Mouse (Mus musculus): ENCODE data around the gene Galnt3. TPM values are rescaled to one million over a fixed set of nuclear protein-coding genes. Genes with fewer than 3 reads are reported as not detected.

Galnt3 gene
- polyA plus RNA-seq, 1 experiment from 2014 or later = 3.5 TPM

DNA sequence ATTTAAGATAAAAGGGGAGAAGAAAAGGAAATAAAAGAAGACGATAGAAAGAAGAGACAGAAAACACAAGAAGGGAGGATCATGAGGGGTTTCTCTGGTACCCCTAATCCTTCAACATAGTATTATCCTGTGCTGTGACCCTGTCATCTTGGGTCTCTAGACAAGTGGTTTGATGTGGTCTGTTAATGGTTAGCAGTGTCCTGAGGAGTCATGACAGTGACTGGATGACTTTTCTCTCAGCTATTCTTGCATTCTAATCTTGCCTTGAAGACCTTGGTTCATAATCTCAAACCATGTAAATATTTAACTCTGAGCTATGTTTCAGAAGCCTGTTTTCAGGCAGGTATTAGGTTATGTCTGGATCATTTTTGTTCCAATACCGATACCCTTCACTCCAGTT, 17.9 kb upstream of the Galnt3 start:
- Histone ChIP-seq H3K27ac (no peak overlapping the region), H3K9ac (no peak overlapping the region), H3K4me2 (replicated peaks) (no peak overlapping the region), H3K27me3 (no peaks in the 10 kb centered on the region), H3K4me1 (no peaks in the 10 kb centered on the region), H3K9me3 (replicated peaks) (no peaks in the 10 kb centered on the region), H3K36me3 (no peaks in the 10 kb centered on the region), H3K4me3 (no peak overlapping the region)
- 90% methylated on average over 2 of the region's 2 CpGs for WGBS
- no peak for ATAC-seq (ENCODE audit: low FRiP score)

GRCm38 (mm10) chr2:66142268-66142667, 17.5 kb upstream of the Galnt3 start:
- no peak overlapping the region for H3K4me2 ChIP-seq (replicated peaks)
- no peaks in the 10 kb centered on the region for H3K4me1 ChIP-seq
- 92% methylated on average over 2 of the region's 2 CpGs for WGBS
- no peaks in the 10 kb centered on the region for H3K36me3 ChIP-seq
- H3K9ac ChIP-seq = no peak overlapping the region
- no peaks in the 10 kb centered on the region for H3K9me3 ChIP-seq (replicated peaks)
- H3K27ac ChIP-seq = no peak overlapping the region
- ATAC-seq (ENCODE audit: low FRiP score) = no peak
- no peaks in the 10 kb centered on the region for H3K27me3 ChIP-seq
- no peak overlapping the region for H3K4me3 ChIP-seq

- Histone ChIP-seq H3K27me3 (no peaks in the 10 kb centered on the region), H3K4me2 (replicated peaks) (no peak overlapping the region), H3K4me1 (no peaks in the 10 kb centered on the region), H3K4me3 (no peak overlapping the region), H3K9ac (no peak overlapping the region), H3K36me3 (no peaks in the 10 kb centered on the region), H3K27ac (no peak overlapping the region), H3K9me3 (replicated peaks) (no peaks in the 10 kb centered on the region)
- 80% methylated on average over 4 of the region's 4 CpGs for WGBS
- no peak for ATAC-seq (ENCODE audit: low FRiP score)
Observed at GRCm38 (mm10) chr2:66140246-66140645, 15.5 kb upstream of the Galnt3 start.

GRCm38 (mm10) chr2:66131862-66132544, 7.2 kb upstream of the Galnt3 start:
- Histone ChIP-seq H3K4me3 (no peak overlapping the region), H3K27ac (no peak overlapping the region), H3K4me1 (no peaks in the 10 kb centered on the region), H3K9me3 (replicated peaks) (no peaks in the 10 kb centered on the region), H3K36me3 (no peaks in the 10 kb centered on the region), H3K9ac (no peak overlapping the region), H3K4me2 (replicated peaks) (no peak overlapping the region), H3K27me3 (no peaks in the 10 kb centered on the region)
- ATAC-seq (ENCODE audit: low FRiP score) = no peak
- WGBS = 81% methylated on average over 8 of the region's 8 CpGs

- Histone ChIP-seq H3K9me3 (replicated peaks) (no peaks in the 10 kb centered on the region), H3K36me3 (no peaks in the 10 kb centered on the region), H3K9ac (no peak overlapping the region), H3K4me2 (replicated peaks) (no peak overlapping the region), H3K4me1 (peaks cover 7% of the 10 kb centered on the region), H3K4me3 (no peak overlapping the region), H3K27me3 (peaks cover 19% of the 10 kb centered on the region), H3K27ac (no peak overlapping the region)
- 90% methylated on average over 2 of the region's 2 CpGs for WGBS
- ATAC-seq (ENCODE audit: low FRiP score) = no peak
Observed at GRCm38 (mm10) chr2:66128941-66129340, 4.1 kb upstream of the Galnt3 start.

DNA sequence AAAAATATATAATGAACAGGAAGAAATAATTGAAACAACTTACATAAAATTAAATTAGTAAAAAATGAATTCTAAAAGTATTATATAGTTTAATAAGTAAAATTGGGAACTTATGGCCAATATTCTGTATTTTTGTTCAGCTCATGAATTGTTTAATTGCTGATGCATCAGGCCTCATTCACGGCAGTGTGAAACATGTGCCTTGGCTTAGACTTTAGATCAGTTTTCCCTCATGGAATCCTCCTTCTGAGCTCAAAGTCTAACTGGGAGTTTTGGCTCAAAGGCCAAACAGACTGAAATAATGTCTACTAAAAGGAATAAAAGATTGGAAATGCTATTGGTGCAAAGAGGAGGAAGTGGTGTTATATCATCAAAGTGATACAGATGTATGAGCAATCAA, 2.7 kb upstream of the Galnt3 start:
- Histone ChIP-seq H3K4me2 (replicated peaks) (no peak overlapping the region), H3K4me3 (no peak overlapping the region), H3K9ac (no peak overlapping the region), H3K27me3 (peaks cover 25% of the 10 kb centered on the region), H3K36me3 (no peaks in the 10 kb centered on the region), H3K9me3 (replicated peaks) (no peaks in the 10 kb centered on the region), H3K27ac (no peak overlapping the region), H3K4me1 (peaks cover 9% of the 10 kb centered on the region)
- no peak for ATAC-seq (ENCODE audit: low FRiP score)
- 80% methylated on average over 1 of the region's 1 CpGs for WGBS

- H3K27ac ChIP-seq = no peak overlapping the region
- no peak overlapping the region for H3K9ac ChIP-seq
- no peak overlapping the region for H3K4me2 ChIP-seq (replicated peaks)
- WGBS = 88% methylated on average over 4 of the region's 4 CpGs
- no peak overlapping the region for H3K4me3 ChIP-seq
- H3K4me1 ChIP-seq = peaks cover 9% of the 10 kb centered on the region
- no peak for ATAC-seq (ENCODE audit: low FRiP score)
- peaks cover 28% of the 10 kb centered on the region for H3K27me3 ChIP-seq
- H3K36me3 ChIP-seq = no peaks in the 10 kb centered on the region
- H3K9me3 ChIP-seq (replicated peaks) = no peaks in the 10 kb centered on the region
Observed at GRCm38 (mm10) chr2:66126936-66127335, 2.1 kb upstream of the Galnt3 start.

DNA sequence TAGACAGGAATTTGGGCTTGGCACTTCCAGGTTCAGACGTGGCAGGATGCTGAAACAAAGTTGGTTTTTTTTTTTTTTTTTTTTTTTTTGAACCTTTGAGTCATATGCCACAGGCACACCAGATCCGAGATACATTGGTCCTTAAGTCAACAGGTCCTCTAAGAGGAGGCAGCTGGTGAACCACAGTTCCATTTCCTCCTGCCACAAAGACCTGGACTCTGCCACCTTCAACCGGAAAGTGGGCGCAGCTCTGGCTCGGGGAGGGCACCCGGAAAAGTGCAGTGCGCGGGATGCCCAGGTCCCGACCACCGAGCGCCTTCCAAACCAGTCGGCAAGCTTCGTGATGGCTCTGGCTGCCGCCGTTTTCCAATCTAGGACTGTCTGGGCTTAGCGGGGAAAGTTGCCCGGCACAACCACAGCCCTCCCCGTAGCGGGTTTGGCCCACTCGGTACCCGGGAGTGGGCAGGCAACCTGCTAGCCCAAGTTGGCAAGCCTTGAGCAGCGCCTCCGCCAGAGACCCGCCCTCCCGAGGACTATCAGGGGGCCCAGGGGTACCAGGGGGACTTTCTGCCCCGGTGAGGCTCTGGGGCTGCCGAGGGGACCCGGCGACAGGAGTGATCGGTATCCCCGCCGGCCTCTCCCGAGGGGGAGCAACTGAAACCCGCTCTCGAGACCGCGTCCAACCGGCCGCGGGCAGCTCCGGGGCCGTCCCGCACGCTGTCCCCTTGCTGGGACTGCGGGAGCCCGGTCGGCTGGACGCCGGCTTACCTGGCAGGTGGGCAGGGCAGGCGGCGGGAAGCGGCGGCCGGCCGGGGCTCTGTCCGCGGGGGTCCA, 821 bp downstream of the Galnt3 start:
- WGBS = under 1% methylated on average over 56 of the region's 57 CpGs
- H3K27ac ChIP-seq = no peak overlapping the region

GRCm38 (mm10) chr2:66117686-66118085, 7.1 kb downstream of the Galnt3 start:
- no peaks in the 10 kb centered on the region for H3K4me1 ChIP-seq
- no peak overlapping the region for H3K4me3 ChIP-seq
- WGBS = 69% methylated on average over 3 of the region's 3 CpGs
- no peak overlapping the region for H3K9ac ChIP-seq
- no peaks in the 10 kb centered on the region for H3K9me3 ChIP-seq (replicated peaks)
- ATAC-seq (ENCODE audit: low FRiP score) = no peak
- no peak overlapping the region for H3K27ac ChIP-seq
- peaks cover 5% of the 10 kb centered on the region for H3K27me3 ChIP-seq
- no peak overlapping the region for H3K4me2 ChIP-seq (replicated peaks)
- no peaks in the 10 kb centered on the region for H3K36me3 ChIP-seq

More for the DNA sequence above, 821 bp downstream of the Galnt3 start:
- Histone ChIP-seq H3K27me3 (peaks cover 28% of the 10 kb centered on the region), H3K9ac (peak overlapping the region; percentile 69), H3K4me2 (replicated peaks) (peak overlapping the region; percentile 100), H3K36me3 (no peaks in the 10 kb centered on the region), H3K9me3 (replicated peaks) (no peaks in the 10 kb centered on the region), H3K4me1 (peaks cover 9% of the 10 kb centered on the region), H3K4me3 (peak overlapping the region; percentile 72)
- peak; percentile 78 for ATAC-seq (ENCODE audit: low FRiP score)

- H3K4me3 ChIP-seq = no peak overlapping the region
- H3K36me3 ChIP-seq = no peaks in the 10 kb centered on the region
- no peaks in the 10 kb centered on the region for H3K4me1 ChIP-seq
- no peaks in the 10 kb centered on the region for H3K9me3 ChIP-seq (replicated peaks)
- 95% methylated on average over 9 of the region's 9 CpGs for WGBS
- no peak overlapping the region for H3K9ac ChIP-seq
- H3K27ac ChIP-seq = no peak overlapping the region
- no peaks in the 10 kb centered on the region for H3K27me3 ChIP-seq
- H3K4me2 ChIP-seq (replicated peaks) = no peak overlapping the region
- ATAC-seq (ENCODE audit: low FRiP score) = no peak
Observed at GRCm38 (mm10) chr2:66107864-66108514, 16.8 kb downstream of the Galnt3 start.

GRCm38 (mm10) chr2:66103740-66104436, 20.9 kb downstream of the Galnt3 start:
- no peak for ATAC-seq (ENCODE audit: low FRiP score)
- WGBS = 80% methylated on average over 10 of the region's 10 CpGs
- H3K9ac ChIP-seq = no peak overlapping the region
- no peaks in the 10 kb centered on the region for H3K27me3 ChIP-seq
- no peak overlapping the region for H3K4me3 ChIP-seq
- H3K36me3 ChIP-seq = no peaks in the 10 kb centered on the region
- H3K4me1 ChIP-seq = 0 out of 2 replicates have a peak, but pooled peaks cover 5% of the 10 kb centered on the region
- H3K27ac ChIP-seq = no peak overlapping the region
- no peaks in the 10 kb centered on the region for H3K9me3 ChIP-seq (replicated peaks)
- H3K4me2 ChIP-seq (replicated peaks) = no peak overlapping the region
